Mouse (Mus musculus): ENCODE measurements around the gene Ror1. TPM values are rescaled to one million over a fixed set of nuclear protein-coding genes. Genes with fewer than 3 reads are reported as not detected.
A peak's percentile ranks its signal among the peaks of the same experiment; 100 is the strongest.

Ror1 gene
- total RNA-seq, 2 experiments from 2014 or later: 4.4 to 5.2 TPM

- no peak for DNase-seq
- intact Hi-C loops (cut with DNase I): no loop called here
Observed at GRCm38 (mm10) chr4:100108551-100108950, 13.0 kb downstream of the Ror1 start.

GRCm38 (mm10) chr4:100114148-100114547 is 18.6 kb downstream of the Ror1 start:
- peak; percentile 24 to 41 for DNase-seq
- intact Hi-C loops (cut with DNase I): no loop called here

- no peak for DNase-seq
- intact Hi-C loops (cut with DNase I): no loop called here
Observed at GRCm38 (mm10) chr4:100116366-100116765, 20.8 kb downstream of the Ror1 start.

GRCm38 (mm10) chr4:100118676-100119075 is 23.1 kb downstream of the Ror1 start:
- no peak for DNase-seq
- intact Hi-C loops (cut with DNase I): no loop called here

DNA sequence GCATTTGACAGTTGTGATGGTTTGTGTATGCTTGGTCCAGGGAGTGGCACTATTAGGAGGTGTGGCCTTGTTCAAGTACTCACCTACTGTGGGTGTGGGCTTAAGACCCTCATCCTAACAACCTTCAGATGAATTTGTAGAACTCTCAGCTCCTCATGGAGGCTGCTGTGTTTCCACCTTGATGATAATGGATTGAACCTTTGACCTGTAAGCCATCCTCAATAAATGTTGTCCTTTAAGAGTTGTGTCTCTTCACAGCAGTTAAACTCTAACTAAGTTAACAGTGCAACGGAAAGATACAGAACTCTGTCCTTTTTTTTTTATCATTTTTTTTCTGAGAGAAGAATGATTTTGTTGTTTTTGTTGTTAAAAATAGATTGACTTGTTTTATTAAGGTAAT is 23.8 kb downstream of the Ror1 start:
- intact Hi-C loops (cut with DNase I): no loop called here
- DNase-seq: no peak

- intact Hi-C loops (cut with DNase I): no loop called here
- no peak for DNase-seq
Observed at GRCm38 (mm10) chr4:100120547-100120946, 25.0 kb downstream of the Ror1 start.

- no peak for DNase-seq
- intact Hi-C loops (cut with DNase I): no loop called here
Observed at GRCm38 (mm10) chr4:100122436-100122835, 26.8 kb downstream of the Ror1 start.

- DNase-seq: no peak
- intact Hi-C loops (cut with DNase I): no loop called here
Observed at GRCm38 (mm10) chr4:100123519-100123918, 27.9 kb downstream of the Ror1 start.

GRCm38 (mm10) chr4:100124056-100124455 is 28.5 kb downstream of the Ror1 start:
- intact Hi-C loops (cut with DNase I): no loop called here
- DNase-seq: no peak

DNA sequence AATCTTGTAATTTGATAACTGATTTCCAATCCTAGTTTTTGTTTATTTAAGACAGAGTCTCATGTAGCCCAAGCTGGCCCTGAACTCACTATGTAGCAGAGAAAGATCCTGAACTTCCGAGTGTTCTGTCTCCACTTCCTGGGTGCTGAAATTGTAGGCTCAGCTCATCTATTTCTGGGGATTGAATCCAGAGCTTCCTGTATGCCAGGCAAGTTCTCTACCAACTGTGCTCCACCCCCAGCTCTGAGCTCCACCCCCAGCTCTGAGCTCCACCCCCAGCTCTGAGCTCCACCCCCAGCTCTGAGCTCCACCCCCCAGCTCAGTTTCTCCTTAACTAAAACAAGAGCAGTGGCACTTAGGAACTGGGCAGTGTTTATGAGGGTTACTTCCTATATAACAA is 29.3 kb downstream of the Ror1 start:
- no peak for DNase-seq
- intact Hi-C loops (cut with DNase I): no loop called here

DNA sequence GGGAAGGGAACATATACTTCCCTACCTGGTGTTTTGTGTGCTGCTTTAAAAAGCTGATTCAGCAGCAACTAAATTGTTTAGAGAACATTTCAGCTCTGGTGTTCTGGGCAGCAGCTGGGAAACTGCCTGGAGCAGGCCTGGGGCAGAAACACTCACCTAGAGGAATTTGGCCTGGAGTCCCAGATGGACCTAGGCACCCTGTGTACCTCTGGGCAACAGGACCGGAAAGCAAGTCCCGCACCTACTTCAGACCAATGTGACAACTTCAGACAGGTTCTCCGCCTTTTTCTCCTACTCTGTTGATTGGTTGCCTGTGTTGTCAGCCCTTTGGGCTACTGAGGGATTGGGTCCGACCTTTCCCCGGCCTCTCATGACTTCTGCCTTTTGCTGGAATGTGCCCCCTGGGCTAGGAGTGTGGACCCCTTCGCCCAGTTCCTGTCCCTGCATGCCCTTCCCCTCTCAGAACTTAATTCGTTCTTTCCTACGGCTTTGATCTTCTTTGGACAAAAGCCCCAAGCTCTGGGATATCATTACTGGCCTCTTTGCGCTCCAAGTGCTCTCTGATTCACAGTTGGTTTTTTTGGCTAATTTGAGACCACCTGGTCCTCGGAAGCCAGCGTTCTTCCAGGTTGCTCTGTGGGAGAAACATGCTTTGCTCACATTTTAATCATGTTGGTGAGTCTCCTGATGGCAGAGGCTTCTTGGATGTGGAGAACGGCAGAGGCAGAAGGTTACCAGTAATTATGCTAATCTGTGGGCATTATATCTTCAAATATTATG is 31.1 kb downstream of the Ror1 start:
- DNase-seq: no peak
- intact Hi-C loops (cut with DNase I): no loop called here

GRCm38 (mm10) chr4:100128026-100128922 is 32.7 kb downstream of the Ror1 start:
- intact Hi-C loops (cut with DNase I): no loop called here
- DNase-seq: no peak

DNA sequence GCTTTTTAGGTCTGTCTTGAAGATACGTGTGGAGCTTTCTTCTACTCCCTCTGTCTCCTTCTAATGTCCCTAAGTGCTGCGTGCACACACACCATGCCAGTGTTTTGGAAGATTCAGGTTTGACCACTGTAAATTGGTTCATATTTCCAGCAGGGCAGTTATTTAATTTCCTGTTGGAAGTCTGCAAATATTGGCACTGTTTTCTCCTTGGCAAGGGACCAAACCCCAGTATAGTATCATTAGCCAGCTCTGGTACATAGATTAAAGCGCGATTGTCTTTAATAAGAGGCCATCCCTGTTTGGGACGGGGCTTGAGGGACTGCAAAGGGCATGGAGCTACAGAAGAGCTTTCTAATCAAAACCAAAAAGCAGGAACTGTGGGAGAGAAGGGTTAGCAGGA is 33.6 kb downstream of the Ror1 start:
- intact Hi-C loops (cut with DNase I): no loop called here
- DNase-seq: no peak

DNA sequence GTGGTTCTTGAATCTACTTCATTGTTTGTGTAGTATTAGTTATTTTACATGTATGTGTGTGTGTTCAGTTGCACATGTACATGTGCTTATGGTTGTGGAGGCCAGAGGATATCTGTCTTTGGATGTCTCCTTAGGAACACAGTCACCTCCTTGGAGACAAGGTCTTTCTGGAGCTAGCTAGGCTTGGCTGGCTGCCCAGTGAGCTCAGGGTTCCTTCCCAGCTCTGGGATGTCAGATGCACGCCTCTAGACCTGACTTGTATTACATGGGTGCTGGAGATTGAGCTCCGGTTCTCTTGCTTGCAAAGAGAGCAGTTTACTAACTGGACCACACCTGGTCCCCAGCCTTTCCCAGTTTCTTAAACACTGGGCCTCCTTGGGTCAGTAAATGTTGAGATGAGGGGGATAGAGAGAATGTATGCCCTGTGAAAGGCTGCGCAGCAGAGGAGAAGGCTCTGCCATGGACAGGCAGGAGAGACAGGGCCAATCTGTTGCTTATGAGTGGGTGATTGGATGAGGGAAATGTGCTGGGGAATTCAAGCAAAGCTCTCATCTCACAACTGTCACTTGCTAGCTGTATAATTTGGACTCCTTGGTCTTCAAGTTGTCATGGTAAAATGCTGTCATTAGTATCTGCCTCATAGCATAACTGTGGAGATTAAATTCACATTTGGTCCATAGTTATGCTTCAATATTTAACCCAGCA is 35.3 kb downstream of the Ror1 start:
- peak; percentile 34 to 38 for DNase-seq
- intact Hi-C loops (cut with DNase I): no loop called here

DNA sequence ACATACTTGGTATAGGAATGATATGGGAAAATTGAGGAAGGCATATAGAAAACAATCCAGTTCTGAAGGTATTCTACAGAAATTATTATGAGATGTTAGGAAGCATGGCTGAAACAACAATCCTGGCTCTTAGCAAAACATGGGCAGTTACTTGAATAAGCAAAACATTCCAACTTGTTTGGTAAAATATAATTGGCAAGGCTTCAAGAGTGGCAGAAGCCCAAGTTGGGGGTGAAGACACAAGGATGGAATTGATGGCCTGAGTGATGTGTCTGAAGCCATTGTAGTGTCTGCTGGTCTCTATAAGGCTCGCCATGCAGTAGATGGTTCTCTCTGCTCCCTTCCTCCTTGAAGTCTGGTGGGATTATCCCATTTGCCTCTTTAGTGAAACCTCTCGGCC is 35.9 kb downstream of the Ror1 start:
- DNase-seq: no peak
- intact Hi-C loops (cut with DNase I): no loop called here

DNA sequence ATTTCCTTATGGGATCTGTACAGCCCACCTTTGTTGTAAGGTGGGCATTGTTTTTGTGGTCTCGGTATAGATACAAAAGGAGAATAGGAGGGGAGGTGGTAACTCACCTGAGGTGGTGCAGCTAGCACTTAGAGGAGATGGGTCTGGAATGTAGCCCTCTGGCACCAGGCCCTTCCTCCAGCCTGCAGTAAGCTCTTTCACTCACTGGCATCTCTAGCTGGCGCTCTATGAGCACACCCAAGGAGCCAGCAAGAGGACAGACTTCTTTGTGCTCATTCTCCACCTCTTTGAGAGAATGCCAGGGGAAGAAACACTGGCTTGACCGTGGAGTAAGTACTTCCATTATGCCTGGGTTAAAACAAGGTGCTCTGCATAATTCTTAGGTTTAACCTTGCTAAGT is 36.7 kb downstream of the Ror1 start:
- intact Hi-C loops (cut with DNase I): no loop called here
- no peak for DNase-seq

DNA sequence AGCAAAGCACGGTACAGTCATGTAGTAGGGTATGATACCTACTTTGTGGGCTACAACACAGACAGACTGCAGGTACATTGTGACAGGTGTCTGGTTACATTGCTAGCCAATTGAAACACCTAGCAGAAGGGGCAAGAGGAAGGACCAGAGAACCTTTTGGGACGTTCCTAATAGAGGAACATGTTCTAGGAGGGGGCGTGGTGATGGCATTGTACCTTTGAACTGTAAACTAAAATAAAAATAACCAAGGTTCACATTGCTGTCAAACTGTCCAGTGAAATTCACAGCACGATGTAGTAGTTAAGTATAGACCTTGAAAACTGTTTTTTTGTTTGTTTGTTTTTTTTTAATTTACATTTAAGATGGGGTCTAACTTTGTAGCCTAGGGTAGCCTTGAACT is 40.5 kb downstream of the Ror1 start:
- DNase-seq: no peak

DNA sequence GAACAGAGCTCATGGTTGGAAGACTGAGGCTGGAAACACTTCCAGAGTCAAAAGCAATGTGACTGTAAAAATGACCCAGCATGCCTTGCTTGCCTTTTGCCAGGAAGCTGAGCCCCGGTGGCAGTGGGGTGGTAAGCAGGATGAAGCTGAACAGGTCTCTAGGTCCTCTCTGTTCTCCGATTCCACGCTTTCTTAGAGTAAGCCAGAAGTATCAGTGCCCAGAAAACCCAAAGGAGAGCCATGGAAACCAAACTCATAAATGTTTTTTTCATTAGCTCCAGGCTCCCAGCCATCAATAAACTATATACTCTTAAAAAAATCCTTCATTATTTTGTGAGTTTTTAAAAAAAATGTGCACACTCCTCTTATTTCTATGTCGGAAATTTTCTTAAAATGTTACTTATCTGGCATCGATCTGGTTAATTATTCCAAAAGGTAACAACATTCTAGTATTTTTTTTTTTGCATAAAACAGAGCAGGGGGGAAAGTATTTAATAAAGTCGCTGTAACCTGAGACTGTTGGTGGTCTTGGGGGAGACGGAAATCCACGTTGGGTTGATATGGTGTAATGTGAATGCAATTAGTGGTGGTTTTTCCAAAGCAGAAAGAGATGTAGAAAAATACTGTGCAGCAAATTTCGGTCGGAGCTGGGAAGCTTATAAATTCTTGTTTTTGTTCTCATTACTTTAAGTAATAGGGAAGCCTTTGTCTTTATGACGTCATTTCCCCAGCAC is 41.7 kb downstream of the Ror1 start:
- no peak for DNase-seq
- intact Hi-C loops (cut with DNase I): no loop called here

More for the DNA sequence above, 40.5 kb downstream of the Ror1 start:
- intact Hi-C loops (cut with DNase I): no loop called here

GRCm38 (mm10) chr4:100141626-100142025 is 46.0 kb downstream of the Ror1 start:
- intact Hi-C loops (cut with DNase I): no loop called here
- DNase-seq: no peak

DNA sequence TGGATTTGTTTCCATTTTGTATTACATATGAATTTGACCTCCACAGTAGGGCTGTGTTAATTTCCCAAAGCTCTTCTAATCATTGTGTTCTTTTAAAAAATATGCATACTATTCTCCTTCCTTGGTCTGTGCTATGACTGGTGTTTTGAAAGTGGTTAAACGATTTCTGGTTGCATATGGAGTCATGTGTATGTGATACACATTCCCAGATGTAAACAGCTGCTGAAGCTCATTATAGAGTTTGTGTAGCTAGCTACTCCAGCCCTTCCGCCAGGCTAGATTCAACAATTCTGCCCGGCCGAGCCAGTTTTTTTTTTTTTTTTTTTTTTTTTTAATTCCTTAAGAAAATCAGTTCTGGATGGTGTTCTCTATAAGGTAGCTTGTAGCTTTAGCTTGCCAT is 49.2 kb downstream of the Ror1 start:
- no peak for DNase-seq
- intact Hi-C loops (cut with DNase I): no loop called here

- DNase-seq: no peak
- intact Hi-C loops (cut with DNase I): no loop called here
Observed at GRCm38 (mm10) chr4:100150797-100151196, 55.2 kb downstream of the Ror1 start.
